Mouse (Mus musculus) megakaryocyte progenitor cell, adult 5-6 weeks (primary cell): ENCODE measurements at regions not wholly inside any gene's neighbourhood (a gene's known extent, or its start where the extent isn't known, plus 50 kb on each side); places are given as distances from the start of the nearest gene placed in this dataset.

Experiments
- ATAC-seq: replicated peaks from 2 replicates; pipeline ENCODE4 v1.8.0; 2016; ENCODE audit warnings: mild to moderate bottlenecking, moderate TSS enrichment, inconsistent platforms; ENCODE audit not compliant: poor library complexity

GRCm38 (mm10) chr12:77575046-77575445 lies 337.1 kb downstream of the Fut8 start:
- ATAC-seq = no peak

- ATAC-seq = no peak
Observed at GRCm38 (mm10) chr12:77588297-77588696, 350.4 kb downstream of the Fut8 start.

GRCm38 (mm10) chr12:77589416-77589815 lies 351.5 kb downstream of the Fut8 start:
- ATAC-seq = no peak

DNA sequence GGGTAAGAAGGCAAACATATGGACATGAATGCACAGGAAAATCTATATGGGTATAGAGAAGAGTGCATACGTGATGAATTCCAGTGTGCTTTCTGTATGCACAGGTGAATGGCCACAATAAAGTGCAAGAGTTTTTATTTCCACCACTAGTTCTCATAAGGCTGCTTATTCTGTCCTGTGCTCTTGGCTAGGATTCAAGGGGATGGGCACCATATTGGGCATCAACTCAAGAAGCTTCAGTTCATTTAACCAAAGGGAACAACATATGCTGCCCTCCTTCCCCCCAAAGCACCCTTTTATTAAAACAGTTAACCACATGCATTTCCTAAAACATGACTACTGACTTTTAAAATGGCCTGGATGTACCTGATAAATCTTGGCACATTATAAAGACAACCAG lies 356.2 kb downstream of the Fut8 start:
- no peak for ATAC-seq

GRCm38 (mm10) chr12:77594657-77595056 lies 356.7 kb downstream of the Fut8 start:
- no peak for ATAC-seq

DNA sequence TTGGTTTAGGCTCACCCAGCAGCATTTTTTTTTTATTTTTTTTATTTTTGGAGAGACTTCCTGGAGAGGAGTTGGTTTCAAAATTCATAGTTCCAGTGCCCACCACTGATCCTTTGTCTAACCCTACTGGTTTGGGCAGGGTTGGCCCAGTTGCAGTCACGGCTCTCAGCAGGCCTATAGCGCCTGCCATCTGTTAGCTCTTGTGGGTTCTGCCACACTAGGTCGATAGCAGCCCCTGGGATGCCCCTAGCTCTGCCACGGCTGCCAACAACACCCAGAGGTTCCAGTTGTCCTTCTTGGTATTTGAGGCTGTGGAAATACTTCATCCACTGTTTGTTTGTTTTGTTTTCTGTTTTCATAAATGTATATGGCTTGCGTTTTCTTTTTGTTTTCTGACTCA lies 357.9 kb downstream of the Fut8 start:
- no peak for ATAC-seq

DNA sequence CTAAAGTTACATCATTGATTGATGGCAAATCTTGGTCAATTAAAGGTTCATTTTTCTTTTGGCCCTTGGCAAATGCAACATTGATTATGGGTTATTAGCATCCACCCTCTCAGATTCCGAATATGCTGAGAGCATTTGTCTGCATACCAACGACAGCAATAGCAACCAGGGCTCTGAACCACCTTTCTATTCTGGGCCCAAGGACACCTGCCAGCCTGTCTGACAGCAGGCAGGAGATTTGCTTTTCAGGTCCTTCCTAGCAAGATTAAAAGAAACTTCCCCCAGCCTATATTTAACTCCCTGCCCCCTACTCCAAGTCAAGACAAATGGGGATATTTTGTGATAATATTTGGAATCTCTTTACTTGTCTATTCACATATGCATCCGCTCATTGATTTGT lies 358.8 kb downstream of the Fut8 start:
- no peak for ATAC-seq

GRCm38 (mm10) chr12:77597627-77598333 lies 359.9 kb downstream of the Fut8 start:
- no peak for ATAC-seq

DNA sequence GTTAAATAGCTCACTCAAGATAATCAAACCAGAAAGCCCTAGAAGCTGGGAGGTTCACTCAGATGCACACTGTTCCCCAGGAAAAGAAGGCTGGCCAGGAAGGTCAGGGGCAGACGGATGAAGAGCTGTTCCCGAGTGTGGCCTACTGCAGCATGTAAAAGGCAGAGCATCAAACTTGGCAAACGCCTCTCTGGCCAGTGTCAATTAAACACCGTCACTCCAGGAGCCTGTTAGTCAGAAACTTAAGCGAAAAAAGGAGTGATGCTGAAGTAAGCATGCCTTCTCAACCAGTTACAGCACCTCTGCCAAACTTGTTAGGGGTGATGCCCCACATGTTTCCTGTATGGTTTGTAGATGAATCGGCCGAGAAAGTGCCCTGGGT lies 360.4 kb downstream of the Fut8 start:
- ATAC-seq = no peak

- no peak for ATAC-seq
Observed at GRCm38 (mm10) chr12:77599391-77599790, 361.5 kb downstream of the Fut8 start.

DNA sequence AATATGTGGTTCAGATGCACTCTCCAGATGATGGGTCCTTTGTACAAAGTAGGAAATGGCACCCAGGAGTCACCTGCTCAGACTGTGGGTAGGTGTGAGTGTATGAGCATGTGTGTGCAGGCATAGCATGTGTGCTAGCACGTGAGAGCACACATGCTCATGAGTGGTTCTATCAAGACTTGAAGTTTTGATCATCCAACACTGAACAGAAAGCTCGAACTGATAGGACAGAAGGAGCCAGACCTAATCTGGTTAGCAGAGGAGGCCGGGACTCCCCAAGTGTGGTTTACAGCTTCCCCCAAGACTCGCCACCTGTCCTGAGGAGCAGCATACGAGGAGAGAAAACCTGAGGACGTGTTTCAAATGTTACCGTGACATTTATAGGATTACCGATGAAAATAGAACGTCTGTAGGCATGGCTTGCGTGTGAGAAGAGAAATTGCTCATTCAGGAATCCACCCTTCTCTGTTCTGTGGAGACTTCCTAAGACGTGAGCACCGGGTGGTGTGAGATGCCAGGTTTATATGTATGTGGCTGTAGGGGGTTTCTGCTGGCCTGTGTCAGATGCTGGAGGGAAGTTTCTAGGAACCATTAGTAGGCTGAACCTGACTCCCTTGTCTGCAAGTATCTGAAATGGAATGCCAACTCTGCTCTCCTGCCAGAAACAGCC lies 366.0 kb downstream of the Fut8 start:
- no peak for ATAC-seq

DNA sequence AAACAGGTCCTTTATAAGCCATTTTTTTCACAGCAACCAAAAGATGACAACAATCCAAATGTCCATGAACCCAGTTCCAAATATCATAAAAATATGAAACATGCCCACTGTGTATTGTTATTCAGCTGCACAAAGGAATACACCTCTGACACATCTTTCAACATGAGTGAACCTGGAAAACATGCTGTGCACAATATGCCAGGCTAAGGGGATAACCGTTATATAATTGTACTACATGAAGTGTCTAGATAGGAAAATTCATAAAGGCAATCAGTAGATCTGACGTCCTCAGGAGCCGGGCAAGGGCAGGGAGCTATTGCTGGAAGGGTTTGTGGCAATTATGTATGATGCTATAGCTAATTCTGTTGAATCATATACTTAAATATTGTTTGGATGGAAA lies 379.6 kb downstream of the Fut8 start:
- ATAC-seq = no peak

- no peak for ATAC-seq
Observed at GRCm38 (mm10) chr12:77622243-77622642, 384.3 kb downstream of the Fut8 start.

- 0 out of 2 replicates have a peak, but pooled peaks have one; percentile 37 for ATAC-seq
Observed at GRCm38 (mm10) chr12:77624323-77624722, 386.4 kb downstream of the Fut8 start.

DNA sequence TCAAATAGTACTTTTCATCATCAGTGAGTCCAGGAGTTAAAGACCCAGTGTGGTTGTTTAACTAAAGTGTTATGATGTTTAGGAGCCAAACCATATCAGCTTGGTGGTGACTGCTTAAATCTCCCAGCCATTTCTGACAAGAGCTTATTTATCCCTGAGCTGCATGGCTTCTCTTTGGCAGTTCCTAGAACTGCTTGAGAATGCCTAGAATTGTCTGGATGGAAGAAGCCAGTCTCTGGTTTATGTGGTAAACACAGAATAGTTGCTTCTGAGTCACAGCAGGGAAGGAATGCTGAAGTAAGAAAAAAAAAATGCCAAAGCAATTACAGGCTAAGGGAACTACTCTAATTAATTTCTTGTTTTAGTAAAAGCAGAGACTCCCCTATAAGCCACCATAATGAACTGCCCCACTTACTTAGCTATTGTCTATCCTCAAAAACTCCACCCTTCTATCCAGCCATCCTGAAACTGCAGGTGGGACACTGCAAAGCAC lies 390.5 kb downstream of the Fut8 start:
- ATAC-seq = no peak

DNA sequence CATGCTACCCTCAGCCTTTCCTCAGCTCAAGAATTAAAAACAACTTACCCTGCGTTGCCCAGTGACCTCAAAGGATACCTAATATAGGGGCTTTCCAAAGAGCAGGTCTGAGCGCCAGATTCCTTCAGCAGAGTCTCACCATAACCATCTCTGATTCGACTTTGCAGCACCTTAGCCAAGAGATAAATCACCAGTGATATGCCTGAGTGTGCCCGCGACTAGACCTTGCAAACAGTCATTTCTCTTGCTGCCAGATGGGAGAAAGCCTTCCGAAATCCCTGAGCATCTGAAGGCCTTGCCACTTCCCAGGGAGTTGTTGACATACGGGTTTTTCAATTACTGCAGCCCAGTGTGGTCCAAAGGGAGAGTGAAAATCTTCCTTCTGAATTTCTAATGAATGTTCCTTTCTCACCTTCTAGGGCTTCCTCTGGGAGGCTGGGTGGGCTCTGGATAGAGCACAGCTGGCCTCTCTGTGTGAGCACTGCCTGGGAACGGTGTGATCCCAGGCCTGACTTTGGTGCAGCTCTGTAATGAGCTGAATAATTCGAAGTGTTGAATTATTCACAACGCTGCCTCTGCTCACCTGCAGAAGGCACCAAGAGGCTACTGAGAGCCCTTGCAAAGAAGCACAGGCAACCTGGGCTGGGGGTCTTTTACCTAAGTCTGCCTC lies 396.2 kb downstream of the Fut8 start:
- no peak for ATAC-seq

- no peak for ATAC-seq
Observed at GRCm38 (mm10) chr12:77638266-77638665, 400.3 kb downstream of the Fut8 start.

- ATAC-seq = no peak
Observed at GRCm38 (mm10) chr12:77642336-77642735, 404.4 kb downstream of the Fut8 start.

DNA sequence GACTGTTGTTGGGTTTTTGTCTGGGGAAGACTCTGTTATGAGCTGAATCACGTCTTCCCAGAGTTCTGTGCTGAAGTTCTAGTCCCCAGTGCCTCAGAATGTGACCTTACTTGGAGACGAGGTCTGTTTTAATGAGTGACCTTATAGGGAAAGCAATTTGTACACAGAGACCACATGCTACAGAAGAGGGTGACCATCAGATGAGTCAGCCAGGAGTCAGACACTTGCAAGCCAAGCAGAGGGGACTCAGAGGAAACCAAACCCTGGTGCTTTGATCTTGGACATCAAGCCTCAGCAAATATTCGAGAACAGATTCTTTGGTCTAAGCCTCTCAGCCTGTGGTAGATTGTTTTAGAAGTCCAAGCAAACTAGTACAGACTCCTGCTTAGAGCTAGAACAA lies 409.9 kb downstream of the Fut8 start:
- no peak for ATAC-seq

DNA sequence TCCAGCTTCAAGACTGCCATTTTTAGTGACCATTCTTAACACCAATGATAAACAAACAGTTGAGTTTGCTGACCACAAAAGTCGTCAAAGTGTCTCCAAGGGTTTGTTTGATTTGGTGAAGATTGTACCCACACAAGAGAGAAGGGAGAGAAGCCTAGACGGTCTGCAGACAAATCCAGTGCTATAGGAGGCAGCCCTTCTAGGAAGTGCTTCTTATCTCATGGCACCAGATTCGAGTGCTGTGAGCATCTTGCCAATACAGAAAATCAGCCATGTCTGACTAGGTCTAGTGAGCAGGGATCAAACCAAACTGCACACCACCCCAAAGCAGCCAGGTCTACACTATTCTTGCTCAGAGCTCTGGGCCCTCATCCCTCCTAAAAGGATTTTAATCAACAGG lies 416.4 kb downstream of the Fut8 start:
- ATAC-seq = peak; percentile 68

GRCm38 (mm10) chr12:77657060-77657459 lies 419.1 kb downstream of the Fut8 start:
- no peak for ATAC-seq

DNA sequence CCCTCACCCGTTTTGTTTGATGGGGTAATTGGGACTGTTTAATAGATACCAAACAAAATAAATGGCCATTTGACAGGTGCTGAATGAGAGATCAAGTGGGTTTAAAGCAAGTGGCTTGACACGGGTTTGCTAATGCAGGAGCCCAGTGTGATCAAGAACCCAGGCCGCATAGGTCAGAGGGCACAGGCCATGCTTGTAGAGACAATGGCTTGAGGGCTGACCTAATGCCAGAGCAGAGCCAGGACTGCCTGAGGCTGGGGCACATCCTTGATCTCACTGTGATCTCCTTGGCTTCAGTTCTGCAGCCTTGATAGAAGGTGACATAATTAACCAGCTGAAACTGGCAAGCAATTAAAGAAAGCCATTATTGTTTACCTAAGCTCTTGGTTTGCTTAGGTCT lies 420.0 kb downstream of the Fut8 start:
- ATAC-seq = no peak
